Mouse (Mus musculus): ENCODE data around the gene Slc6a1. TPM values are rescaled to one million over a fixed set of nuclear protein-coding genes. Genes with fewer than 3 reads are reported as not detected.

Gene Slc6a1
- not detected in 2 replicates for polyA plus RNA-seq (2015; fragmentation: Nextera tagmentation; extraction: Ambion mirVana)

DNA sequence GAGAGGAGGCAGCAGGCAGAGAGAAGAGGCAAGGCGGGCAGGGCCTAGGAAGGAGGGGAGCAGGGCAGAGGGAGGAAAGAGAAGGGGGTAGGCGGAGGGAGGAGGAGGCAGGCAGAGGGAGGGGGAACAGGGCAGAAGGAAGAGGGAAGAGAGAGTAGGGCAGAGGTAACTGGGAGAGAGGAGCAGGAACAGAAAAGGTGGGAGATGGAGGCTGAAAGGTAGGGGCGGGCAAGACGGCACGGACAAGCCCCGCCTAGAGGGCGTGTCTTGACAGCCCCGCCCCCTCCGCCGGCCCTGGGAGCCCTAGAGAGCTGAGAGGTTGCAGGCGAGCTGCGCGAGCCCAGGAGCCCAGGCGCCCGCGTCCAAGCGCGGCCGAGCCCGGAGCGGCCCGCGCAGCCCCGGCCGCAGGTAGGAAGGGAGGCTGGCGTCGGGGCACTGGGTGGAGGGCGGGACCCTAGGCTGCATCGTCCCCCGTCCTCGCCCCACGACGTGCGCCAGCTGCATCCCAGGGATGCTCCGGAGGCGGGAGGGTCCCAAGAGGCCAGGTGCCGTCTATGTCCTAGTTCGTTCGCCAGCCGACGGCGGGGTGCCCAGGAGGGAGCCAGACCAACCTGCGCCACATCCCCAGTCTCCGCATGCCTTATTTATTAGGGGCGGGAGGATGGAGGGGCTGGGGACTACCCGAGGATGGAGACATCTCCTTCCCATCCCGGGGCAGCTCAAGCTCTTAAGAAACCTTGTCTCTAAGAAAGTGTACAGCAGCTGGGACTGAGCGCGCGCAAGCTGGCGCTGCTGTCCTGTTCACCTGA is at the start of gene Slc6a1:
Slc6a1 (plus strand) TSS at position 167 of the 809 bp plus-strand sequence.

Other genes with a start within 250 kb of the Slc6a1 start
- 0.18 TPM in 1 of 2 replicates, not detected in the other for gene Atp2b2, start 240.0 kb upstream of the Slc6a1 start, polyA plus RNA-seq (2015; fragmentation: Nextera tagmentation; extraction: Ambion mirVana)
- 0.06 and 0.08 TPM in 2 replicates for gene Slc6a11, start 151.4 kb upstream of the Slc6a1 start, polyA plus RNA-seq (2015; fragmentation: Nextera tagmentation; extraction: Ambion mirVana)
- gene Hrh1, start 115.3 kb downstream of the Slc6a1 start, polyA plus RNA-seq (2015; fragmentation: Nextera tagmentation; extraction: Ambion mirVana), result 0.11 and 0.25 TPM in 2 replicates

Data from urinary bladder, postnatal 0 days (tissue).